Mouse (Mus musculus): ENCODE results near the gene Clec10a.

The Clec10a gene

GRCm38 (mm10) chr11:70177647-70178046, 21.6 kb downstream of the Clec10a start:
- in situ Hi-C loops (cut with MboI; ENCODE audit: low pct_unique_long_range_greater_than_20kb in 1 of 2, low sequenced_read_pairs in 2 of 2, unreplicated experiment in 1 of 2) = loop anchor here (10.0 kb wide), 1 partner anchor 123 kb away; the partner anchor contains the start of gene Asgr1 (in 2 of the 2)

GRCm38 (mm10) chr11:70178311-70178710, 22.3 kb downstream of the Clec10a start:
- in situ Hi-C loops (cut with MboI; ENCODE audit: low pct_unique_long_range_greater_than_20kb in 1 of 2, low sequenced_read_pairs in 2 of 2, unreplicated experiment in 1 of 2) = loop anchor here (10.0 kb wide), 1 partner anchor 124 kb away; the partner anchor contains the start of gene Asgr1 (in 2 of the 2)

DNA sequence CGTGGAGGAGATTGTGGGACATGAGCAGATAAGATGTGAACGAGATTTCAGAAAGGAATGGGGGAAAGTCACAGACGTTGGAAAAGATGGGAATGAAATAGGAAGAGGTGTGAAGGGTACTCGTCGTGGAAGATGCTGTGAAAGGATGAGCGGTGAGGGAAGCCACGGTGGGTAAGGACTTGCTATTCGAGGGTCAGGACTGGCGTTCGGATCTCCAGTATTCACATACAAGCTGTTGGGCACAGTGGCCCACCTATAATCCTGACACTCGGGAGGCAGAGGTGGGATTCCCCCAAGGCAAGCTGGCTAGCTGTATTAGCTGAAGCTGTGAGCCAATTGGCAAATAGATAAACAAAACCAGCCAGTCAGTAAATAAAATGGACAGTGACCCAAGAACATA, 22.8 kb downstream of the Clec10a start:
- in situ Hi-C loops (cut with MboI; ENCODE audit: low pct_unique_long_range_greater_than_20kb in 1 of 2, low sequenced_read_pairs in 2 of 2, unreplicated experiment in 1 of 2) = loop anchor here (10.0 kb wide), 1 partner anchor 124 kb away; the partner anchor contains the start of gene Asgr1 (in 2 of the 2)

DNA sequence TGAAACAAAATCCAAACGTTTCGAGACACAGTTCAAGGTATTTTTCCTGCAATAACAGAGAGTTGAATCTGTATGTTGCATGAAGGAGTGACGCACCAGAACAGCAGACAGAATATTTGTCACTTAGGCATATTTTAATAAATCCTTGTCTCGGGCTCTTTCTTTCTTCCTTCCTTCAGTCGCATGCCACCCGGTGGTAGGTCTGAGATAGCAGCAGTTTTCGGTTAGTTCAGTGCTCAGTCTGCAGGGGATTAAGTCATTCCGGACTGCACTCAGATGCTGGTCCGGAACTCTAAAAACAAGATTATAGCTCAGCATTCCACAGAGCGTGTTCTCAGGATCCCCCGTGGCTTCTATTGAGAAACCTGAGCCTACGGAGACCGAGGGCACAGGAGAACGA, 23.4 kb downstream of the Clec10a start:
- in situ Hi-C loops (cut with MboI; ENCODE audit: low pct_unique_long_range_greater_than_20kb in 1 of 2, low sequenced_read_pairs in 2 of 2, unreplicated experiment in 1 of 2) = loop anchor here (10.0 kb wide), 1 partner anchor 125 kb away; the partner anchor contains the start of gene Asgr1 (in 2 of the 2)

DNA sequence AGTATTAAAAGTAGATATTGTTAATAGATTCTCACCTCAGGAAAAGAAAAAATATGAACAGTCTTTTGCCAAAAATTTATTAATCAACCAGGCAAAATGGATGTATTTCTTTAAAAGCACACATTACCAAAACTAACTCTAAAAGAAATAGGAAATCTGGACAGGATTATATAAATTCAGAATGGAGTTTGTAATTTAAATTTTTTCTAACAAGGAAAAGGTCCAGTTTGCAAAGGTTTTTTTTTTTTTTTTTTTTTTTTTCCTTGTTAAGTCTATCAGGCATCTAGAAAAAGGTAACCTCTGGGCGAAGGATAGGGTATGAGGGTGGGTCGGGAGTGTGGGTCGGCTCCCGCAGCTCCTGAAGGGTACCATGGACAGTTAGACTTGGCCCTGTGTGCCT, 24.5 kb downstream of the Clec10a start:
- in situ Hi-C loops (cut with MboI; ENCODE audit: low pct_unique_long_range_greater_than_20kb in 1 of 2, low sequenced_read_pairs in 2 of 2, unreplicated experiment in 1 of 2) = no loop called here

DNA sequence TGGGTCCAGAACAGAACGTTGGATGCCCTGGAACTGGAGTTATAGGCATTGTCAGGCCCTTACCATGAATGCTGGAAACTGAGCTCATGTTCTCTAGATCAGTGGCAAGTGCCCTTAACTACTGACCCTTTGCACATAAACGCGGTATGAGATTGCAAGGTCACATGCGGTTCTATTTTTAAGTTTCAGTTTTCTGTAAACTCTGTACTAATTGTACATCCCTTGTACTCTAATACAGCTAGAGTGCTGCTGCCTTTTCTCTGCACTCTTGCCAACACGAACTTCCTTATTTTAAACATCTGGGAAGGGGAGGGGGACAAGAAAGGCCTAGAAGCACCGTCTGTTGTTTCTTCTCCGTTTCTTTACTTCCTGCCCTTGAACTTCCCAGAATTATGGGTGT, 29.1 kb downstream of the Clec10a start:
- in situ Hi-C loops (cut with MboI; ENCODE audit: low pct_unique_long_range_greater_than_20kb in 1 of 2, low sequenced_read_pairs in 2 of 2, unreplicated experiment in 1 of 2) = no loop called here

DNA sequence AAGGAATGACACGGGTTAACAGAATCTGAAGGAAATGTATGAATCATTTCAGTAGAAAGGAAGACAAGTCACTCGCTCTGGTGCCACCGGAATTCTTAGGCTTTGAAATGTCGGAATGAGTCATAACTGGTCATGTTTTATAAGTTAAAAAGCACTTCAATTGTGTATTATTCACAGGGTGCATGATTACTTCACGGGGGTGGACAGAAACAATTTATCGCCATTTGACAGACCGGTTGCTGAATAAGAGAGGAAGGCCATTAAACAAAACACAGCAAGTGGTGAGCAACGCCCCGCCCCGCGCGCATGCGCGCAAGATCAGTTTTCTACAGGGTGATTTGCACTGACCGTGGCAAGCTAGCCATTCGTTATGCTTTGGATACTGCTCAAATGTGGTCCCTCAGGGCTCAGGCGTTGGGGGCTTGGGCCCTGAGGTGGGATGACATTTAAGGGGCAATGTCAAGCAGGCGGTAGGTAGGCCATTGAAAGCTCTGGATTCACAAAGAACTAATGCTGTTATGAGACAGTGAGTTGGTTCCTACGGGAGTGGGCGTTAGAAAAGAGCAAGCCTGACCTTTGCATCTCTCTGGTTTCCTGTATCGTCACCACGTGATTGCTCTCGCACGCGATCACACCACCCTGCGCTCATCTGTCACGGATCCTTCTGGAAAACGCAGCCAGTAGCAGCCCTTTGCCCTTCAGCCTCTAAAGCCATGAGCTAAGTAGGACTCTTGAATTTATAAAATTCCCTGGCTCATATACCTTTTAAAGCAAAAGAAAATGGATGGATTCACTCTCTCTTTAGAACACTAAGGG, 33.5 kb downstream of the Clec10a start:
- in situ Hi-C loops (cut with MboI; ENCODE audit: low pct_unique_long_range_greater_than_20kb in 1 of 2, low sequenced_read_pairs in 2 of 2, unreplicated experiment in 1 of 2) = no loop called here

GRCm38 (mm10) chr11:70191188-70191587, 35.2 kb downstream of the Clec10a start:
- in situ Hi-C loops (cut with MboI; ENCODE audit: low pct_unique_long_range_greater_than_20kb in 1 of 2, low sequenced_read_pairs in 2 of 2, unreplicated experiment in 1 of 2) = no loop called here

DNA sequence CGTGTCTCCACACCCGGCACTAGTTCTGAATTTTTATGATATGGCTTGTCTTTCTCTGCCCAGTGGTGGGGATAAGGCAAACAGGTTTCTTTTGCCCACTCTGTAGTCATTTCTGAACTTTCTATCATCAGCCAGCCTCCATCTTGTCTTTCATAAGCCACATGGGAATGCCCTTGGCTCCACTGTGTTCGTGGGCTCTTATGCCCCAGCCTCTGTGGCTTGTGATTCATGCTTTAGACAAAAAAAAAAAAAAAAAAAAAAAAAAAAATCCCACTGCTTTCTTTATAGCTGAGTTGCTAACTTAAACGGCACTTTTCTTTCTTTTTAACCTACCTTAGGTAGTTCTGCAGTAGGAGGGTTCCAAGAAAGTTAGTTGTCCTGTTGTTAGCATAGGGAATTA, 36.2 kb downstream of the Clec10a start:
- in situ Hi-C loops (cut with MboI; ENCODE audit: low pct_unique_long_range_greater_than_20kb in 1 of 2, low sequenced_read_pairs in 2 of 2, unreplicated experiment in 1 of 2) = no loop called here

- in situ Hi-C loops (cut with MboI; ENCODE audit: low pct_unique_long_range_greater_than_20kb in 1 of 2, low sequenced_read_pairs in 2 of 2, unreplicated experiment in 1 of 2) = no loop called here
These were observed 37.6 kb downstream of the Clec10a start for GRCm38 (mm10) chr11:70193354-70194285.

DNA sequence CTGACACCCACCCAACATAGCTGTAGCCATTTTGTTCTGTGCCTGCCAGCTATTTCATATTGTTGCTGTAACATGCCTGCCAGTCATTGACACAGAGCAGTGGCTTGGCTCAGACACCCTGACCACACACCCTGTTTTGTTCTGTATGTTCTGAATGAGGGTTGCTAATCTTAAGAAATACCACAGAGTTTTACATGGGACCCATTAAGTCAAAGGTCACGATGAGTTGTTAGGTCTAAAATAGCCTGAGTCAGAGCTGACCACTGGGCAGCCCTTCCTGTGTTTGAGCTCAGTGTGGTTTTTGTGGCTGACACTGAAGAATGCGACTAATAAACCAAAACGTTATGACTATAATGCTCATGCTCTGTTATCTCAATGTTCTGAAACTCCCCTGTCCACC, 42.3 kb downstream of the Clec10a start:
- in situ Hi-C loops (cut with MboI; ENCODE audit: low pct_unique_long_range_greater_than_20kb in 1 of 2, low sequenced_read_pairs in 2 of 2, unreplicated experiment in 1 of 2) = no loop called here

DNA sequence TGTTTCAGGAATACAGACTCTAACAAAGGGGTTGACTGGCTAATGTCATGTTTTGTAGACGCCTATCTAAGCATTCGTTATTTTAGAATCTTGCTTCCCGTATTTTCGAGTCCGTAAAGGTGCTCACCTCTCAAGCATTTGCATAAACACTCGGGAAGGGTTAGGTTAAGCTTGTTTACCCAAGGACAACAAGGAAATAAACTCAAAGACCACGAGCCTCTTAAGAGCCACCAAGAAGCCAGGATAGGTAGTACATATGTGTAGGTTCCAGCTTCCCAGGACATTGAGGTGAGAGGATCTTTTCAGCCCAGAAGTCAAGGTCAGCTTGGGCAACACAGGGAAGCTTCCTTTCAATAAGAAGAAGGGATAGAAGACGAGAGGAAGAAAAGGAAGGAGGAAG, 43.1 kb downstream of the Clec10a start:
- in situ Hi-C loops (cut with MboI; ENCODE audit: low pct_unique_long_range_greater_than_20kb in 1 of 2, low sequenced_read_pairs in 2 of 2, unreplicated experiment in 1 of 2) = no loop called here

DNA sequence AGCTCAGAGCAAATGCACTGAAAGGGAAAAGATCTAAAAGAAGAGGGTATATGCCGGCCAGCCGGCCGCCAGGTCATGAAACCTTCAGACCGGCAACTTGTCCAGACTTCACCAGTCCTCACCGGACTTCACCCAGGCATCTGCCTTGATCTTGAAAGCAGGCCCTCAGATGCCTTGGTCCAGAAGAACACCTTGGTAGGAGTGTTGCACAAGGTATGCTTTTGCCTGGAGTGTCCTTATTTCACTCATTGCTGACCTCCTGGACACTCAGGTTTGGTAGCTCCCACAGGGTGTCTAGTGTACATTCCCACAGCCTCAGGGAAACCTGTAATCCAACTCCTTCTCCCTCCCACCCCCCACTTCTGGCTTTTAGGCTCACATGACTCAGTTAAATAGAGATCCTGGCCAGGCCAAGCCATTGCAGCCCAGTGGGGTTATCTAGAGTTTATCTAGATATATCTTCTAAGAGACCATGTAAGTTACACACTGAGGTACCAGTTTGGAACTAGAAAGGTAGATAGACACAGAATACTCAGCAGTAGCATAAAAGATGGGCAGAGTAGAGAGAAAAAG, 44.1 kb downstream of the Clec10a start:
- in situ Hi-C loops (cut with MboI; ENCODE audit: low pct_unique_long_range_greater_than_20kb in 1 of 2, low sequenced_read_pairs in 2 of 2, unreplicated experiment in 1 of 2) = no loop called here

- in situ Hi-C loops (cut with MboI; ENCODE audit: low pct_unique_long_range_greater_than_20kb in 1 of 2, low sequenced_read_pairs in 2 of 2, unreplicated experiment in 1 of 2) = no loop called here
These were observed 45.7 kb downstream of the Clec10a start for GRCm38 (mm10) chr11:70201691-70202090.

- in situ Hi-C loops (cut with MboI; ENCODE audit: low pct_unique_long_range_greater_than_20kb in 1 of 2, low sequenced_read_pairs in 2 of 2, unreplicated experiment in 1 of 2) = no loop called here
These were observed 50.8 kb downstream of the Clec10a start for GRCm38 (mm10) chr11:70206801-70207200.

DNA sequence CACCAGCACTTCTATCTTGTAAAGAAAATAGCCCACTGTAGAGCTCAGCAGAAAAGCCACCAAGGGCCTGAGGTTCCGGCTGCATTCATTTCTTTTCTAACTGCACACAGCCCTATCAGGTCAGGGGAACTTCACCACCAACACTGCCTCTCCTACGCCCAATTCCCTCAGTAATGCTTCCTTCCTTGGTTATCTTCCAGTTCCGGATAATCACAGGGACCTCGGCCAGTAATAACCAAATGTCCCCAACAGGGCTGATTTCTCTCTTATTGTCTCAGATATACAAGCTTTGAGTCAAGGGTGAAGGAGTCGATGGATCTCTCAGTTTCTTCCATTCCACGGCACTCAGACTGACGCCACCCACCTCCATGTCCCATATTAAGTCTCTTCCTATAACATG, 51.3 kb downstream of the Clec10a start:
- in situ Hi-C loops (cut with MboI; ENCODE audit: low pct_unique_long_range_greater_than_20kb in 1 of 2, low sequenced_read_pairs in 2 of 2, unreplicated experiment in 1 of 2) = no loop called here

- in situ Hi-C loops (cut with MboI; ENCODE audit: low pct_unique_long_range_greater_than_20kb in 1 of 2, low sequenced_read_pairs in 2 of 2, unreplicated experiment in 1 of 2) = no loop called here
These were observed 52.9 kb downstream of the Clec10a start for GRCm38 (mm10) chr11:70208778-70209388.

DNA sequence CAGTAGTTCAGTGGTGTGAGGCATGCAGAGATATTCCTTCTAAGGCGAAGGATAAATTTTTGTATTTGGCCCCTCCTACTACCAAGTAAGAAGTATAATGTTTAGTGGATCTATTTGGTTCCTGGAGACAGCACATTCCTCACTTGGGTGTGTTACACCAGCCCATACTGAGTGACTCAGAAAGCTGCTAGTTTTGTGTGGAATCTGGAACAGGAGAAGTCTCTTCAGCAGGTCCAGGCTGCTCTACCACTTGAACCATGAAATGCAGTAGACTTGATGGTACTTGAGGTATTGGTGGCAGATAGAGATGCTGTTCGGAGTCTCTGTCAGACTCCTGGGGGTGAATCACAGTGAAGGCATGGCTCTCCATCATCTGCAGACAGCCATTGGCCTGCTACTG, 54.7 kb downstream of the Clec10a start:
- in situ Hi-C loops (cut with MboI; ENCODE audit: low pct_unique_long_range_greater_than_20kb in 1 of 2, low sequenced_read_pairs in 2 of 2, unreplicated experiment in 1 of 2) = no loop called here
